Mouse (Mus musculus): ENCODE results near the gene Hdgf. TPM values are rescaled to one million over a fixed set of nuclear protein-coding genes. Genes with fewer than 3 reads are reported as not detected.
"Not testable (repeated sequence)": the region's sequence is repeated elsewhere in the genome, so short reads cannot be mapped to it uniquely, and the experiment has no call there.

Gene Hdgf
- polyA plus RNA-seq (2014; fragmentation: Nextera tagmentation; extraction: Ambion mirVana), result 172 and 179 TPM in 2 replicates

DNA sequence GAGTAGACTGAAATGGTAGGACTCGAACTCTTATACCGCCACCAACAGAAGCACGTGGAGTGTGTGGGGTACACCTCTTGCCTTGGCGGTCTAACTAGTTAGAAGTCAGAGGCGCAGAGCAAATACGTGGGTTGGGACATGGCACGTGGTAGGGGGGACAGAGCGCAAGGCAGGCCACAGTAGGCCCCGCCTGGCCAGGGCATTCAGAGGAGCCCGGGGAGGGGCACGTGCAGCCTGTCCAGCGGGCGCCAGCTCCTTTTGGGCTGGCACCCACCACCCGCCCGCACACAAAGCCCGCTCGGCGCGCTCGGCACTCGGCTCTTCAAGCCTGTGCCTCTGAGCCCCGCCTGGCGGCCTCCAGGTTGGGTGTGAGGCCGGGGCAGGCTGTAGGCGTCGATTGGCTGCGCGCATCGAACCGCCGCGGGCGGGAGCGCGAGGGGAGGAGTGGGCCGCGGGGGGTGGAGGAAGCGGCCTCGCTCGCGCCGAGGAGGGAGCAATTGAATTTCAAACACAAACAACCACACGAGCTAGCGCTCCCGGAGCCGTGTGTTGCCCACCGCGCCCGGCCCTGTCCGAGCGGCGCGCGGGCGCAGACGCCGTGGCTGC, at the start of gene Hdgf:
Gene Hdgf, plus strand, starts transcription at position 442 of the 606 bp plus-strand sequence.
- Histone ChIP-seq H3K9ac (ENCODE audit: low read depth, low read length) (peak within 1 kb of the TSS; percentile 99), H3K4me1 (ENCODE audit: control insufficient read depth, insufficient read depth, low read length) (peaks cover 38% of the 10 kb centered on the region), H3K9me3 (replicated peaks; ENCODE audit: control insufficient read depth, low read length) (no peaks in the 10 kb centered on the region), H3K27me3 (ENCODE audit: control insufficient read depth, insufficient read depth, low read length) (no peaks in the 10 kb centered on the region), H3K36me3 (ENCODE audit: control insufficient read depth, insufficient read depth, low read length) (no peaks in the 10 kb centered on the region), H3K27ac (ENCODE audit: low read depth, low read length) (peak within 1 kb of the TSS; percentile 97), H3K4me3 (ENCODE audit: low read depth, low read length) (peak within 1 kb of the TSS; percentile 98), H3K4me2 (peak within 1 kb of the TSS; percentile 94)
- WGBS (ENCODE audit: insufficient replicate concordance), result 1% methylated on average over 51 of the region's 57 CpGs
- ATAC-seq (replicated peaks; ENCODE audit: insufficient number of reproducible peaks, low FRiP score, low TSS enrichment), result peak; percentile 87

DNA sequence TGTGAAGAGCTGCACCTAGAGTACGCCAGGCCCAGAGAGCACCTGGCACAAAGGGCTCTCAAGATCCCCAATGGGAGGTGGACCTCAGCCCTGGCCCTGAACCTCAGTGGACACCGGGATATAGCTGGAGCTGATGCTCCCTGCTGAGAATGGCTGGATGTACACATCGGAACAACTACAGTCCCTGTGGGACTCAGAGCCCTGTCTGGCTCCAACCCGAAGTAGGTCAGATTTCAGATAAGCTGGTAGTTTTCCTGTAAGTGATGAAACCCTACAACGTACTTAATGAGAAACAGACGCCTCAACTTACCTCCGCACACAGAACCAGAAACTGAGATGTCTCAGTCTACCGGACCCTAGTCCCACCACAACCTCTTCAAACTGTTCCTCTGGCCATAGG, 48.5 kb upstream of the Hdgf start:
- H3K27ac ChIP-seq (ENCODE audit: low read depth, low read length), result no peak overlapping the region
- no peak for ATAC-seq (replicated peaks; ENCODE audit: insufficient number of reproducible peaks, low FRiP score, low TSS enrichment)
- H3K4me3 ChIP-seq (ENCODE audit: low read depth, low read length), result no peak overlapping the region
- H3K4me2 ChIP-seq, result no peak overlapping the region
- H3K4me1 ChIP-seq (ENCODE audit: control insufficient read depth, insufficient read depth, low read length), result no peaks in the 10 kb centered on the region
- no peak overlapping the region for H3K9ac ChIP-seq (ENCODE audit: low read depth, low read length)
- no peaks in the 10 kb centered on the region for H3K27me3 ChIP-seq (ENCODE audit: control insufficient read depth, insufficient read depth, low read length)
- H3K9me3 ChIP-seq (replicated peaks; ENCODE audit: control insufficient read depth, low read length), result no peaks in the 10 kb centered on the region
- WGBS (ENCODE audit: insufficient replicate concordance), result 87% methylated on average over 8 of the region's 8 CpGs
- H3K36me3 ChIP-seq (ENCODE audit: control insufficient read depth, insufficient read depth, low read length), result peaks cover 23% of the 10 kb centered on the region

DNA sequence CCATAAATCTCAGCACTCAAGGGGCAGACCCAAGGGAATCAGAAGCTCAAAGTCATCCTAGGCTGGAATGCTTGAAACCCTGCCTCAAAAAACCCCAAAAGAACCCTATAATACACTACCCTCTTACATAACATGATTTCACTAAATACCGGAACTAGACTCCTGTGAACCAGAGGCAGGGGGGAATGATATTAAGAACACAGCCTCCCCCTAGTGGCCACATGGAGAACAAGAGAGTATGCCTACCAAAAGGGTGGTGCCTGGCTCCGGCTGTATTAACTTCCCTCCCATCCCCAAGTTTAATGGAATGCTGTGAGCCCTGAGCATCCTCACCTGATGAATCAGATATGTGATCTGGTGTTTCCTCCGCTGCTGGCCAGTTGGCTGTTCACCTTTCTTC, 46.3 kb upstream of the Hdgf start:
- Histone ChIP-seq H3K4me1 (ENCODE audit: control insufficient read depth, insufficient read depth, low read length) (no peaks in the 10 kb centered on the region), H3K4me2 (no peak overlapping the region), H3K36me3 (ENCODE audit: control insufficient read depth, insufficient read depth, low read length) (peaks cover 28% of the 10 kb centered on the region), H3K9me3 (replicated peaks; ENCODE audit: control insufficient read depth, low read length) (no peaks in the 10 kb centered on the region), H3K27ac (ENCODE audit: low read depth, low read length) (no peak overlapping the region), H3K27me3 (ENCODE audit: control insufficient read depth, insufficient read depth, low read length) (no peaks in the 10 kb centered on the region), H3K9ac (ENCODE audit: low read depth, low read length) (no peak overlapping the region), H3K4me3 (ENCODE audit: low read depth, low read length) (no peak overlapping the region)
- ATAC-seq (replicated peaks; ENCODE audit: insufficient number of reproducible peaks, low FRiP score, low TSS enrichment), result no peak
- 38% methylated on average over 3 of the region's 3 CpGs for WGBS (ENCODE audit: insufficient replicate concordance)

DNA sequence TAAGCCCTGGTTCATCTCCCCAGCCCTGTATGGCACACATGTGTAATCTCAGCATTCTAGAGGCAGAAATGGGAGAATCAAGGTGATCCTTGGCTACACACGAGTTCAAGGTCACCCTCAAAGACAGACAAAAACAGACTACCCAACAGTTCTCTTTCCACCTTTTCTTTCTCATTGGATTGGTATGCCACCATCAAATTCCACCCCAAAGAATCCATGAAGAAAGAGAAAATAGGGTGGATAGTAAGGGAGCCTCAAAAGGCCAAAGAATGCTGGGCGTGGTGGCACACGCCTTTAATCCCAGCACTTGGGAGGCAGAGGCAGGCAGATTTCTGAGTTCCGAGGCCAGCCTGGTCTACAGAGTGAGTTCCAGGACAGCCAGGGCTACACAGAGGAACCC, 42.0 kb upstream of the Hdgf start:
- H3K27ac ChIP-seq (ENCODE audit: low read depth, low read length); H3K4me3 ChIP-seq (ENCODE audit: low read depth, low read length); H3K27me3 ChIP-seq (ENCODE audit: control insufficient read depth, insufficient read depth, low read length); H3K4me1 ChIP-seq (ENCODE audit: control insufficient read depth, insufficient read depth, low read length); H3K4me2 ChIP-seq; H3K9me3 ChIP-seq (replicated peaks; ENCODE audit: control insufficient read depth, low read length); ATAC-seq (replicated peaks; ENCODE audit: insufficient number of reproducible peaks, low FRiP score, low TSS enrichment); H3K9ac ChIP-seq (ENCODE audit: low read depth, low read length): not testable (repeated sequence)
- peaks cover 35% of the 10 kb centered on the region for H3K36me3 ChIP-seq (ENCODE audit: control insufficient read depth, insufficient read depth, low read length)
- 91% methylated on average over 4 of the region's 4 CpGs for WGBS (ENCODE audit: insufficient replicate concordance)

DNA sequence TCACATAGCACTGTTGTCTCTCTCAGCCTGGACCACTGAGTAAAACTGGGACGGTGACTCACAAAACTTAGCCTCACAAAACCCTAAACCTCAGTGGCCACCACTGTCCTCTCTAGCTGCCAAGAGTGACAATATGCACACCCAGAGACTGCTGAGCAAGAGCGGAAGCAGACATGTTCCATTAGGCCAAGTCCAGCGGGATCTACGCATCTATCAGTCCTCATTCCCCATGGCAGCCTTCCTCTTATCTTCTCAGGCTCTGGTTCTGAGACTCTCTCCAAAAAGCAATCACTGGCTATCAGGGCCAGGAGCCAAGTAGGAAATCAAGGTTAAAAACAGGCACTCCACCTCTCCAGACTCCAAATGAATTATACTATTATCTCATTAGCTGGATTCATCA, 28.4 kb upstream of the Hdgf start:
- ATAC-seq (replicated peaks; ENCODE audit: insufficient number of reproducible peaks, low FRiP score, low TSS enrichment), result no peak
- H3K36me3 ChIP-seq (ENCODE audit: control insufficient read depth, insufficient read depth, low read length), result peaks cover 12% of the 10 kb centered on the region; the same call in 1 of the 2 replicates

DNA sequence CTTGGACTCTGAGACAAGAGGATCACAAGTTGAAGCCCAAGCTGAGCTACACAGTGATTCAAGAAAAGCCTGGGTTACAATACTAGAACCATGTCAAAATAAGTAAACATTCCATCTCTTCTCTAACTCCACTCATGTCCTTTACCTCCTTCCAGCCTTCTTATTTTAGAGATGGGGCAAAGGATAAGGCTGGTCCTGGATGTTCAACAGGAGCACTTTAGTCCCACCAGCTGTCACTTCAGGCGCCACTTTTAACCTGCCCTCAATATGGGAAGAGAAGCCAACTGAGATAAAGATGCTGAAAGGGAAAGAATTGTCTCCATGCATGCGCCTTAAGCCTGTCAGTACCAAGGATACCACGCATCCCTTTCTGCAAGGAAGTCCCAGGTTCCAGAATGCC, 21.8 kb upstream of the Hdgf start:
- Histone ChIP-seq H3K9ac (ENCODE audit: low read depth, low read length) (peak overlapping the region; percentile 95), H3K4me1 (ENCODE audit: control insufficient read depth, insufficient read depth, low read length) (peaks cover 17% of the 10 kb centered on the region), H3K27ac (ENCODE audit: low read depth, low read length) (peak overlapping the region; percentile 92; the same call in 1 of the 2 replicates), H3K9me3 (replicated peaks; ENCODE audit: control insufficient read depth, low read length) (0 out of 2 replicates have a peak, but pooled peaks cover 2% of the 10 kb centered on the region), H3K4me3 (ENCODE audit: low read depth, low read length) (peak overlapping the region; percentile 90), H3K4me2 (peak overlapping the region; percentile 96), H3K27me3 (ENCODE audit: control insufficient read depth, insufficient read depth, low read length) (no peaks in the 10 kb centered on the region), H3K36me3 (ENCODE audit: control insufficient read depth, insufficient read depth, low read length) (peaks cover 5% of the 10 kb centered on the region; the same call in 1 of the 2 replicates)
- WGBS (ENCODE audit: insufficient replicate concordance), result 3% methylated on average over 3 of the region's 3 CpGs
- ATAC-seq (replicated peaks; ENCODE audit: insufficient number of reproducible peaks, low FRiP score, low TSS enrichment), result no peak

More for the DNA sequence above, 28.4 kb upstream of the Hdgf start:
- H3K27me3 ChIP-seq (ENCODE audit: control insufficient read depth, insufficient read depth, low read length), result no peaks in the 10 kb centered on the region
- H3K4me1 ChIP-seq (ENCODE audit: control insufficient read depth, insufficient read depth, low read length), result no peaks in the 10 kb centered on the region
- H3K27ac ChIP-seq (ENCODE audit: low read depth, low read length), result no peak overlapping the region
- H3K9me3 ChIP-seq (replicated peaks; ENCODE audit: control insufficient read depth, low read length), result no peaks in the 10 kb centered on the region
- 72% methylated on average over 4 of the region's 4 CpGs for whole genome bisulfite sequencing (ENCODE audit: insufficient replicate concordance)
- no peak overlapping the region for H3K4me2 ChIP-seq
- no peak overlapping the region for H3K9ac ChIP-seq (ENCODE audit: low read depth, low read length)
- H3K4me3 ChIP-seq (ENCODE audit: low read depth, low read length), result no peak overlapping the region

DNA sequence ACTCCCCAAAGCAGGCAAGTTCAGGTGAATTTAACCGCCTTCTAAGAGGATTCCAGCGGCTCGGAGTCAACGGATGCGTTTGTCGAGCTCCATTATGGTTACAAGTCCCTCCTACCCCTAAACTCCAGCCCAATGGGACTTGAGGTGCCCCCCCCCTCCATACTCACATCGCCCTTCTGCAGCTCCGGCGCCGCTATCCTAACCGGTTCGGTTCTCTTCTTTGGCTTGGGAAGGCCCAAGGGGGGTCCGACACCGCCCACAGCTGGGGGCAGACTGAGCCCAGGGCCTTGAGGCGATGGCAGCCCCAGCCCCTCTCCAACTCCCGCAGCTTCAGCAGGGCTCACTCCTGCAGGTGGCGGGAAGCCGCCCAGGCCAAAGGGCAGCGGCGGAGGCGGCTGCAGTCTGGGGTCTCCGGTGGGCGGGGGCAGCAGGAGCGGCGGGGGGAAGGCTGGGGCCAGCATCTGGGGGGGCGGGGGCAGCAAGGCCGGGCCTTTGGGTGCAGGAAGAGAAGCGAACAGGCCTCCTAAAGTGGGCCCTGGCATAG, 21.3 kb upstream of the Hdgf start:
- Histone ChIP-seq H3K27ac (ENCODE audit: low read depth, low read length) (peak overlapping the region; percentile 92), H3K4me3 (ENCODE audit: low read depth, low read length) (peak overlapping the region; percentile 90), H3K36me3 (ENCODE audit: control insufficient read depth, insufficient read depth, low read length) (peaks cover 5% of the 10 kb centered on the region; the same call in 1 of the 2 replicates), H3K4me2 (peak overlapping the region; percentile 96), H3K27me3 (ENCODE audit: control insufficient read depth, insufficient read depth, low read length) (no peaks in the 10 kb centered on the region), H3K9ac (ENCODE audit: low read depth, low read length) (peak overlapping the region; percentile 95), H3K9me3 (replicated peaks; ENCODE audit: control insufficient read depth, low read length) (0 out of 2 replicates have a peak, but pooled peaks cover 2% of the 10 kb centered on the region), H3K4me1 (ENCODE audit: control insufficient read depth, insufficient read depth, low read length) (peaks cover 17% of the 10 kb centered on the region)
- peak; percentile 11; the same call in 1 of the 2 replicates for ATAC-seq (replicated peaks; ENCODE audit: insufficient number of reproducible peaks, low FRiP score, low TSS enrichment)
- under 1% methylated on average over 27 of the region's 28 CpGs for WGBS (ENCODE audit: insufficient replicate concordance)

DNA sequence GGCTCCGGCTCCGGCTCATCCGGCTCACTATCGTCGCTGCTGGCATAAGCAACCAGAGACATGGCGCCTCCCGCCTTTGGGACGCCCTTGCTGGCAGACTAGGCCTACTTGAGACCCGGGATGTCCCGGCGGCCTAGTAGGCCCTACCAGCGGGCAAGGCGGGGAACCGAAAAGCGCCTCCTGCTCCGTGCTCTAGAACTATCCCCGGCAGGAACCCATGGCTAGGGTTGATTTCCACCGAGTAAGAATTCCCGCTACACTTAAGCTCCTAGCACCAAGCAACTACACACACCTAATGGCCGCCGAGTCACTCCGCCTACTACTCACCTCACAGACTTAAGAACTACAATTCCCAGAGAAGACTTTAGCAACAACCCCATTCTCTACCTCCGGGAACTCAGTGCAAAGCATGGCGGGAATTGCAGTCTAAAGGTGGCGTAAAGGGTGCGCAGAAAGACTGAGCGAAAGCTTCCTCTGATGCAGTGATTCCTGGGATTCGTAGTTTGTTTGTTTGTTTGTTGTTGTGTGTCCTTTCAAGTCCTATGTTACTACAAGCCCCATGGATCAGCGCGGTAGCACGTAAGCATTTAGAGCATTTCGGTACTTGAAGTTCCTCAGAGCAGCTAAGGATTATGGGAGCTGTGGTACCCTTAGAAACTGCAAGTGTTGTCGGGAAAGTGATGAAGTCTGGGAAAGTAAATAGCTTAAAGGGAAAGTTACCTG, 20.7 kb upstream of the Hdgf start, which contains the start of gene Prcc:
Gene Prcc, minus strand, starts transcription at position 328 of the 723 bp plus-strand sequence.
- H3K4me2 ChIP-seq, result peak within 1 kb of the TSS; percentile 96
- peaks cover 3% of the 10 kb centered on the region; the same call in 1 of the 2 replicates for H3K36me3 ChIP-seq (ENCODE audit: control insufficient read depth, insufficient read depth, low read length)
- peak within 1 kb of the TSS; percentile 95 for H3K9ac ChIP-seq (ENCODE audit: low read depth, low read length)
- H3K4me3 ChIP-seq (ENCODE audit: low read depth, low read length), result peak within 1 kb of the TSS; percentile 90
- ATAC-seq (replicated peaks; ENCODE audit: insufficient number of reproducible peaks, low FRiP score, low TSS enrichment), result peak; percentile 97
- H3K4me1 ChIP-seq (ENCODE audit: control insufficient read depth, insufficient read depth, low read length), result peaks cover 17% of the 10 kb centered on the region
- H3K9me3 ChIP-seq (replicated peaks; ENCODE audit: control insufficient read depth, low read length), result 0 out of 2 replicates have a peak, but pooled peaks cover 2% of the 10 kb centered on the region
- H3K27ac ChIP-seq (ENCODE audit: low read depth, low read length), result peak within 1 kb of the TSS; percentile 92
- 0% methylated on average over 33 of the region's 33 CpGs for WGBS (ENCODE audit: insufficient replicate concordance)
- H3K27me3 ChIP-seq (ENCODE audit: control insufficient read depth, insufficient read depth, low read length), result no peaks in the 10 kb centered on the region

Data from heart, embryonic 11.5 days (tissue).